Mouse (Mus musculus): Measurements from ENCODE around the gene Thoc3. TPM values are rescaled to one million over a fixed set of nuclear protein-coding genes. Genes with fewer than 3 reads are reported as not detected.
"Not testable (repeated sequence)": the region's sequence is repeated elsewhere in the genome, so short reads cannot be mapped to it uniquely, and the experiment has no call there.

Gene Thoc3
- 99.8 and 112 TPM in 2 replicates for polyA plus RNA-seq (2015; fragmentation: Nextera tagmentation; extraction: Ambion mirVana)

DNA sequence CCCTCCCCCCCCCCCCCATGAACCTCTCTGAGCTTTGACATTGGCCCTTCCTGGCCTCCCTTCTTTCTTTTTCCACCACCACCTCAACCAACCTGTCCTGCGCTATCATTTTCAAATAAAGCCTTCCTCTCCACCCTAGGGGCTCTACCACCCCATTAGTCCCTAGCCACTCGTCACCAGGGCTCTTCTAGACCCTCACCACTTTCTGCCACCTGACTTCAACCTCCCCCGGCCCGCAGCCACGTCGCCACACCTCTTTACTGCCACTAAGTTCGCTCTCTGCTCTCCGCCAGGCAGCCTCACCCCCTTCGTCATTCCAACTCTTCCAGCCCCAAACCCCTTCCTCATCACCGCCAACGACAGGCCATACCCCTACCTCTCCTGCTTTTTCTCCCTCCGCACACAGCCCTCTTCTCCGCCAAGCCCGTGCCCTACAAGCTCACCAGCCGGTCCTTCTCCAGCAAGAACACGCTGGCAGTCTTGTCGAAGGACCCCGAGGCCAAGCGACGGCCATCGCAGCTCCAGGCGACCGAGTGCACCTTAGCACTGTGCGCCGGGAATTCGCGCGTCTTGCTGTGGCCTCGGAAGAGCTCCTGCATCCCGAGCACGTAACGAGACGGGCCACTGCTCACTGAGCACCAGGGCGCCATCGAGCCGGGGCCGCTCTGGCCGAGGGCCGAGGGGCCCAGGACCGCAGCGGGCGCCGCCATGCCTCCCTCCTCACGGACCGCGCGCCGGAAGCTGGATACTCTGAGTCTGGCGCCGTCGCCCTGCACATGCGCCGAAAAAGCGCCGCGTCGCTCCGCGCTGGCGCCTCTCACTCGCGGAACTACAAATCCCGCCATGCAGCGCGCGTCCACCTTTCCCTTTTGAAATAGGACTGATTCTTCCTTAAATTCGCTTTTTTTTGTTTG lies at the start of gene Thoc3:
Thoc3 (minus strand) TSS at position 752 of the 914 bp plus-strand sequence.
- H3K27ac ChIP-seq (replicated peaks), result peak within 1 kb of the TSS; percentile 55; the same call in 1 of the 2 replicates
- peak within 1 kb of the TSS; percentile 87 for H3K9ac ChIP-seq
- H3K4me2 ChIP-seq (replicated peaks), result peak within 1 kb of the TSS; percentile 87
- peaks cover 11% of the 10 kb centered on the region for H3K4me1 ChIP-seq
- H3K27me3 ChIP-seq, result no peaks in the 10 kb centered on the region
- H3K4me3 ChIP-seq (replicated peaks), result peak within 1 kb of the TSS; percentile 92
- ATAC-seq (ENCODE audit: insufficient number of reproducible peaks, low FRiP score, low TSS enrichment, low read depth), result peak; percentile 95
- WGBS, result under 1% methylated on average over 67 of the region's 67 CpGs
- H3K9me3 ChIP-seq (replicated peaks), result peaks cover 10% of the 10 kb centered on the region; the same call in 1 of the 2 replicates
- H3K36me3 ChIP-seq, result peaks cover 41% of the 10 kb centered on the region

DNA sequence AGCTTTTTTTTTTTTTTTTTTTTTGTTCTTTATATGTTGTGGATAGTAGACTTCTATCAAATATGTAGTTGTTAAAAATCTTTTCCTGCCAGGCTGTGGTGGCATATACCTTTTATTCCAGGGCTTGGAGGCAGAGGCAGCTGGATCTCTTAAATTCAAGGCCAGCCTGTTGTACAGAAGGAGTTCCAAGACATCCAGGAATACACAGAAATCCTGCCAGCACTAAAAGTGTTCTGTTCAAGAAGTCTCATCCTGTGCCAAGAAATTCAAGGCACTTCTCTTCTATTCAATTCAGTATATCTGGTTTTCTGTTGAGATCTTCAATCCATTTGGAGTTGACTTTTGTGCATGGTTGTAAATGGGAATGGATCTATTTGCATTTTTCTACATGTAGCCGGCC lies 37.3 kb upstream of the Thoc3 start:
- H3K36me3 ChIP-seq, result no peaks in the 10 kb centered on the region
- H3K9me3 ChIP-seq (replicated peaks), result no peaks in the 10 kb centered on the region
- H3K4me1 ChIP-seq, result peaks cover 13% of the 10 kb centered on the region
- no peak overlapping the region for H3K9ac ChIP-seq
- 97% methylated on average over 1 of the region's 1 CpGs for WGBS
- no peak for ATAC-seq (ENCODE audit: insufficient number of reproducible peaks, low FRiP score, low TSS enrichment, low read depth)
- H3K4me2 ChIP-seq (replicated peaks), result no peak overlapping the region
- no peaks in the 10 kb centered on the region for H3K27me3 ChIP-seq
- H3K4me3 ChIP-seq (replicated peaks), result no peak overlapping the region
- no peak overlapping the region for H3K27ac ChIP-seq (replicated peaks)

DNA sequence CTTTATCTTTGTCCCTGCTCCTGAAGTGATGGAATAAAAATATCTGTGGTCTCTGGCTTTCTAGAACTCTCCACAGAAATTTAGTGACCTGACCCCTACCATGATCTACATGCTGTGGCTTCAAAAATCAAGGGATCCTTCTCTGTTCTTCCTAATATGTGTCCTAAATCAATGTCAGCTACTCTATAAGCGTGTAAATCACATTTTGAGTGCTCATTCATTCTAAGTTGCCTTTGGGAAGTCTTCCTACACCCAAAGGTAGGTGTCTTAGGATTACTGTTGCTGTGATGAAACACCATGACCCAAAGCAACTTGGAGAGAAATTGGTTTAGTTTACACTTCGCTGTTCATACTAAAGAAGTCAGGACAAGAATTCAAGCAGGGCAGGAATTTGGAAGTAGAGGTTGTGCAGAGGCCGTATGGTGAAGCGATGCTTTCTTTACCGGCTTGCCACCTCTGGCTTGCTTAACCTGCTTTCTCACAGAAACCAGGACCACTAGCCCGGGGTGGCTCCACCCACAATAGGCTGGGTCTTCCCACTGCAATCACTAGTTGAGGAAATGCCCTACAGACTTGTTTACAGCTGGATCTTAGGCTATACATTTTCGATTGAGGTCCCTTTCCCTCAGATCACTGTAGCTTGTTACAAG lies 36.1 kb upstream of the Thoc3 start:
- 15% methylated on average over 7 of the region's 7 CpGs for WGBS
- Histone ChIP-seq H3K27ac (replicated peaks) (peak overlapping the region; percentile 80; the same call in 1 of the 2 replicates), H3K9me3 (replicated peaks) (no peaks in the 10 kb centered on the region), H3K4me2 (replicated peaks) (peak overlapping the region; percentile 91), H3K4me3 (replicated peaks) (peak overlapping the region; percentile 79), H3K27me3 (no peaks in the 10 kb centered on the region), H3K9ac (peak overlapping the region; percentile 71), H3K4me1 (peaks cover 13% of the 10 kb centered on the region), H3K36me3 (no peaks in the 10 kb centered on the region)
- ATAC-seq (ENCODE audit: insufficient number of reproducible peaks, low FRiP score, low TSS enrichment, low read depth), result no peak

DNA sequence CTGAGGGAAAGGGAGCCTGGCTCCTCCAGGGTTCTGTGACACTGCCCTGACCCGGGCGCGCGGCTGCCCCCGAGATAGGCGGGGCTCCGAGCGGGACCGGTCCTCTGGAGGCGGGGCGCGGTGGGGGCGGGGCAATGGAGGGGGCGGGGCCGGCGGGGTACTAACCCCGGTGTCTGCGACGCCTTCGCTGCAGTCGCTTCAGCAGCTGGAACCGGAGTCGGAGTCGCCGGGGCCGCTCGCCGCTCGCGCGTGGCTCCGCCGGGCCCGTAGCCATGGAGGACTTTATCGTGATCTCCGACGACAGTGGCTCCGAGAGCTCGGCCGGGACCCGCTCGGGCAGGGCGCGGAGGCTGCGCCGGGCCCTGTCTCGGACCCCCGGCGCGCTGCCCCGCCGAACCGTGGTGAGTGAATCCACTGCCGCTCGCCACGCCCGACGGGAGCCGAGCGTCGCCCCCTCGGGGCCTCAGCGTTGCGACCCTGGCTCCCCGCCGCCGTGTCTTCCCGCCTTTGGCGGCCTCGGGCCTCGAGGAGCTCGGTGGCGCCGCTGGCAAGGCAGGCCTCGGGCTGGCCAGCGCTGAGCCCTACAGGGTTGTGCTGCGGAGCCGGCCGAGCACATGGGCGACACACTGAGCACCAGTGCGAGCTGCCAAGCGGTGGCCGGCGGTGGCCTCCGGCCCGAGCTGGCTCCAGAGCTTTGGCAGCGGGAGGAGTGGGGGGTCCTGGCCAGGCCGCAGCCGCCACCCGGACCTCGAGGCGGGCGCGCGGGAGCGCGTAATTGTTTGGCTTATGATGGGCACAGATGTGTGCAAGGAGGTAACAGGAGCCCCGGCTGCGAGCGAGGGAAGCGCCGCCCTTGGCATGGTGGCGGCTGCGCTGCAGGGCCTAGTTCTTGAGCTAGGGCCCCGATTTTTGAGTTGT lies 35.2 kb upstream of the Thoc3 start, which contains the start of gene Simc1:
Simc1 (plus strand) TSS at position 176 of the 918 bp plus-strand sequence.
- under 1% methylated on average over 103 of the region's 105 CpGs for WGBS
- peaks cover 13% of the 10 kb centered on the region for H3K4me1 ChIP-seq
- H3K4me3 ChIP-seq (replicated peaks), result peak within 1 kb of the TSS; percentile 79
- no peaks in the 10 kb centered on the region for H3K27me3 ChIP-seq
- peak within 1 kb of the TSS; percentile 80 for H3K27ac ChIP-seq (replicated peaks)
- H3K9me3 ChIP-seq (replicated peaks), result no peaks in the 10 kb centered on the region
- H3K36me3 ChIP-seq, result no peaks in the 10 kb centered on the region
- peak within 1 kb of the TSS; percentile 91 for H3K4me2 ChIP-seq (replicated peaks)
- H3K9ac ChIP-seq, result peak within 1 kb of the TSS; percentile 71
- ATAC-seq (ENCODE audit: insufficient number of reproducible peaks, low FRiP score, low TSS enrichment, low read depth), result peak; percentile 86

DNA sequence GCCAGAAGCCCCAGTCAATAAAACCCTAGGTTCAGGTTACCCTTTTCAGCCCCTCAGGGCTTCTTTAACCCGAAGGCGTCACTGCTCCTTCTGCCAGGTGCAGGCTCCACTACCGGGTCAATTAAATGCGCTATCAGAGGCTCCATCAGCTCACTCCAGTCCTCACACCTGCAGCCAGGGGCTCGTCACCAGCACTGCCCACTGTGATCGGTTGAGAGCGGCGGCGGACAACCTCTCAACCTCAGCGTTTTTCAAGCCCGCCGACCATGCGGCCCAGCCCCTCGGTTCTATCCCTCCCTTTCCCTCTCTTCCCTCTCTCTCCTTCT lies 34.6 kb upstream of the Thoc3 start:
- no peaks in the 10 kb centered on the region for H3K27me3 ChIP-seq
- peak overlapping the region; percentile 91 for H3K4me2 ChIP-seq (replicated peaks)
- 1% methylated on average over 14 of the region's 14 CpGs for WGBS
- no peak overlapping the region for H3K27ac ChIP-seq (replicated peaks)
- H3K9me3 ChIP-seq (replicated peaks), result no peaks in the 10 kb centered on the region
- H3K9ac ChIP-seq, result peak overlapping the region; percentile 31; the same call in 1 of the 2 replicates
- H3K4me1 ChIP-seq, result peaks cover 13% of the 10 kb centered on the region
- peak overlapping the region; percentile 79 for H3K4me3 ChIP-seq (replicated peaks)
- ATAC-seq (ENCODE audit: insufficient number of reproducible peaks, low FRiP score, low TSS enrichment, low read depth), result peak; percentile 56
- no peaks in the 10 kb centered on the region for H3K36me3 ChIP-seq

DNA sequence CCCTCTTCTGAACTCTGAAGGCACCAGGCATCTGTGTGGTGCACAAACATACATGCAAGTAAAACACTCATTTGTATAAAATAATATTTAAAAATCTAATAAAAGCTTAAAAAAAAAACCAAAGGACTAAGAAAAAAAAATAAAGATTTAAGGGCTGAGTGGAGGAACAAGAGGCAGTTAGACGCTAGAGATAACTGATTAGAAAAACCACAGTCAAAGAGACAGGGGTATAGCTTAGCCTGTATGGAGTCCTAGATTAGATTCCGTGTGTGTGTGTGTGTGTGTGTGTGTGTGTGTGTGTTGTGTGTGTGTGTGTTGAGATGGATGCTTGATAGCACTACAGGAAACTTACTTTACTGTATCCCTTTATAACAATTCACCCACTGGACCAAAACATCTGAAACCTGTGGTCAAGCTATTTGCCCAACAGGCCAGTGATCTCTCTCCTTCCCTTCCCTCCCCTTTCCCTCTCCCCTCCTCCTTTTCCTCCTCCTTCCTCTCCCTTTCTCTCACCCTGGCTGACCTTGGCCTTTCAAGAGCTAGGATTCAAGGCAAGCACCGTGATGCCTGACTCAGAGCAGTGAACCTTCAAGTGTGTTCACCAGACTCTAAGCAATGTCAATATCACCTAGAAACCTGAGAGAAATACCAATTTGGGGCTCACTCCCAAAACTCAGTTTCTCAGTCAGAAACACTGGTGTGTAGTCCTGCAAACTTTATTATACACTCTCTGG lies 33.5 kb upstream of the Thoc3 start:
- peaks cover 13% of the 10 kb centered on the region for H3K4me1 ChIP-seq
- no peak for ATAC-seq (ENCODE audit: insufficient number of reproducible peaks, low FRiP score, low TSS enrichment, low read depth)
- no peaks in the 10 kb centered on the region for H3K27me3 ChIP-seq
- WGBS, result 51% methylated on average over 3 of the region's 3 CpGs
- no peak overlapping the region for H3K4me2 ChIP-seq (replicated peaks)
- H3K4me3 ChIP-seq (replicated peaks), result no peak overlapping the region
- H3K9me3 ChIP-seq (replicated peaks), result no peaks in the 10 kb centered on the region
- no peak overlapping the region for H3K9ac ChIP-seq
- no peak overlapping the region for H3K27ac ChIP-seq (replicated peaks)
- no peaks in the 10 kb centered on the region for H3K36me3 ChIP-seq

DNA sequence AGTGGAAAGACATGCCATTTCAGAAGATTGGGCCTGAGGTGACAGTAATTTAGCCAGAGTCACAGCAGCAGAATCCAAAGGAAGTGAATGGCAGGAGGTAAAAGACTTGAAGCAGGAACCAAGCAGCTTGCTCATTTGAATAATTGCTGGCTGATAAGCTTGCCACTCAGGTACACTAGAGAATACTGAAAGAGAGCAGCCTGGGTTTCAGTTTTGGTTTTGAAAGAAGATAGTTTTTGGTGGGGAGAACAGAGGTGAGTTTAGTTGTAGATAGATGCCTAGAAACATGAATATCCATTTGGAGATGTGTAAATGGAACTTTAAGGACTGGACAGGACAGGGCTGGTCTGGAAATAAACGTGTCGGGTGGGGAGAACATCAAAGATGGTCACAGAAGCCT lies 32.7 kb upstream of the Thoc3 start:
- no peaks in the 10 kb centered on the region for H3K36me3 ChIP-seq
- WGBS, result 67% methylated on average over 2 of the region's 2 CpGs
- ATAC-seq (ENCODE audit: insufficient number of reproducible peaks, low FRiP score, low TSS enrichment, low read depth), result no peak

DNA sequence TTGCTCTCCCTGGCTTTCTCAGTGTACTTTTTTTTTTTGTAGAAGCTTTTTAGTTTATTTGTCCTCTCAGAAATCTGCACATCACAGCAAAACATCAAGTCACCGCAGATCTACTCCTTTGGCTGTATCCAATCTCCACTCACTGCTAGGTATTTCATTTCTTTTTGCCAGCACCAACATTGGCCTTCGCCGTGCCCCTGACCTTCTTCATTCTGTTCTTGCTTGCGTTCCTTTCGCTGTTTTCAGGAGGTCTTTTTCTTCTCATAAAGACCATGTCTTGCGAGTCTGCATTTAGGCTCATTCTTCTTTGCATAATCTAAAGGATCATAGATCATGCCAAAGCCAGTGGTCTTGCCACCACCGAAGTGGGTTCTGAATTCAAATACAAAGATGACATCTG lies 30.9 kb upstream of the Thoc3 start:
- H3K4me2 ChIP-seq (replicated peaks); H3K4me3 ChIP-seq (replicated peaks); H3K4me1 ChIP-seq; H3K27ac ChIP-seq (replicated peaks); H3K27me3 ChIP-seq; ATAC-seq (ENCODE audit: insufficient number of reproducible peaks, low FRiP score, low TSS enrichment, low read depth); H3K9ac ChIP-seq; H3K9me3 ChIP-seq (replicated peaks); H3K36me3 ChIP-seq: not testable (repeated sequence)
- WGBS, result 91% methylated on average over 7 of the region's 7 CpGs

More for the DNA sequence above, 32.7 kb upstream of the Thoc3 start:
- no peaks in the 10 kb centered on the region for H3K9me3 ChIP-seq (replicated peaks)
- peaks cover 13% of the 10 kb centered on the region for H3K4me1 ChIP-seq
- no peak overlapping the region for H3K9ac ChIP-seq
- no peak overlapping the region for H3K27ac ChIP-seq (replicated peaks)
- no peak overlapping the region for H3K4me2 ChIP-seq (replicated peaks)
- no peak overlapping the region for H3K4me3 ChIP-seq (replicated peaks)
- no peaks in the 10 kb centered on the region for H3K27me3 ChIP-seq

DNA sequence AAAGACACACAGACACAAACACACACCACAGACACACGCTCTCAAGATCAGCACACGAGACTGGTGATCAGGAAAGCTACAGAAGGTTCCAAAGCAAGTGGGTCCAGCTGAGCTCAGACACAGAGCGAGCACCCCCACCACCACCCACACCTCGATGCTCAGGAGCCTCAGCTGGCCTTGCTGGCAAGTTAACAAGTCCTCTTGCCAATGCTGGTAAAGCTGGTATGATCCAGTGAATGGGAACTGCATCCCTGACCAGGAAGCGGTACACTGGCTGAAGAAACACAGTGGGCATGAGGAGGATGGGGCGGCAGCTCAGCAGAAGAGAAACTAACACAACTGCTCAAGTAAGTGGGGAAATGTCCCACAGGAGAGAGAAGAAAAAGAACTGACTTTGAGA lies 22.7 kb upstream of the Thoc3 start:
- H3K9ac ChIP-seq, result no peak overlapping the region
- H3K4me2 ChIP-seq (replicated peaks), result no peak overlapping the region
- H3K36me3 ChIP-seq, result no peaks in the 10 kb centered on the region
- H3K27ac ChIP-seq (replicated peaks), result no peak overlapping the region
- no peak for ATAC-seq (ENCODE audit: insufficient number of reproducible peaks, low FRiP score, low TSS enrichment, low read depth)
- no peaks in the 10 kb centered on the region for H3K27me3 ChIP-seq
- 76% methylated on average over 6 of the region's 6 CpGs for WGBS
- H3K4me1 ChIP-seq, result no peaks in the 10 kb centered on the region
- H3K4me3 ChIP-seq (replicated peaks), result no peak overlapping the region
- H3K9me3 ChIP-seq (replicated peaks), result no peaks in the 10 kb centered on the region

DNA sequence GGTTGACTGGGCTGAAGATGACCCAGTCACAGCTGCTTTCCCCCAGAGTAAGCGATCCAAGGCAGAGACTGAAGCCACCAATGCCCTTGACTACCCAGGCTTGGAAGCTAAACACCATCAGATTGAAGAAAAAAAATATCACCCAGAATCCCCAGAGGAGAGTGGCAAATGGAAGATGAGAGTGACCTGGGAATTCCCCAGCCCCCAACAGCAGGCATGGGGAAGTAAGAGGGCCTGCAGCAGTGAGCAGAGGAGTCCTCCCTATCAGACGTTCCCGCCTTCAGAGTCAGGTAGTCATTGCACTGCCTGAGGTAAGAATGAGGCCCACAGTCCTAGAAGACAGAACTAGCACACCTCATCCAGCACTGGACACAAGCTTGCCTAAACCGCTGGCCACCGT lies 21.8 kb upstream of the Thoc3 start:
- no peak overlapping the region for H3K4me3 ChIP-seq (replicated peaks)
- H3K4me2 ChIP-seq (replicated peaks), result no peak overlapping the region
- no peaks in the 10 kb centered on the region for H3K9me3 ChIP-seq (replicated peaks)
- H3K27ac ChIP-seq (replicated peaks), result no peak overlapping the region
- H3K27me3 ChIP-seq, result no peaks in the 10 kb centered on the region
- WGBS, result 81% methylated on average over 5 of the region's 5 CpGs
- H3K36me3 ChIP-seq, result no peaks in the 10 kb centered on the region
- ATAC-seq (ENCODE audit: insufficient number of reproducible peaks, low FRiP score, low TSS enrichment, low read depth), result no peak
- H3K4me1 ChIP-seq, result no peaks in the 10 kb centered on the region
- no peak overlapping the region for H3K9ac ChIP-seq

All from embryonic facial prominence, embryonic 15.5 days (tissue).